Mouse (Mus musculus): ENCODE results near the gene Cfap77. TPM values are rescaled to one million over a fixed set of nuclear protein-coding genes. Genes with fewer than 3 reads are reported as not detected.

Gene Cfap77
- polyA plus RNA-seq, 1 experiment from 2014 or later, result 0.27 TPM

DNA sequence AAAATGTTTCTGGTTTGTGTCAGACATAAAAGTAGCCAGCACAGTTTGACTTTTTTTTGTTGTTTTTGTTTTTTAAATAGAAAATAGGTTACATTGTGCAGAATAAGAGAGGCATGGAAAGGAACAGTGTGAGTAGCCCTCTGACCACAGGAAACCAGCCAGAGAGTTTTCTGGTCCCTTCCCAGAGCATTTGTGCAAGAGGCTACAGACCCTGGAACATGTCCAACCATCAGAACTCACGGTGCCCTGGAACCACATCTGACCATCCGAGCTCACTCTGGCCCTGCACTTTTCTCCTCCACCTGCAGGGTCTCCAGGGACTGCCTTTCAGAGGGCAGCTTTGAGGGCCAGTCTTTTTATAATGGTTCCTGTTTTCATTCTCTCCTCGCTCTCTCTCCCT lies 27.1 kb upstream of the Cfap77 start:
- Histone ChIP-seq H3K27me3 (replicated peaks) (no peaks in the 10 kb centered on the region), H3K27ac (ENCODE audit: poor library complexity, severe bottlenecking) (no peak overlapping the region), H3K4me3 (no peak overlapping the region), H3K36me3 (peaks cover 86% of the 10 kb centered on the region), H3K9me3 (replicated peaks) (no peaks in the 10 kb centered on the region), H3K4me1 (replicated peaks) (no peaks in the 10 kb centered on the region), H3K4me2 (no peak overlapping the region), H3K9ac (no peak overlapping the region)
- no peak for ATAC-seq (ENCODE audit: insufficient number of reproducible peaks, low FRiP score)
- 63% methylated on average over 3 of the region's 3 CpGs for WGBS

DNA sequence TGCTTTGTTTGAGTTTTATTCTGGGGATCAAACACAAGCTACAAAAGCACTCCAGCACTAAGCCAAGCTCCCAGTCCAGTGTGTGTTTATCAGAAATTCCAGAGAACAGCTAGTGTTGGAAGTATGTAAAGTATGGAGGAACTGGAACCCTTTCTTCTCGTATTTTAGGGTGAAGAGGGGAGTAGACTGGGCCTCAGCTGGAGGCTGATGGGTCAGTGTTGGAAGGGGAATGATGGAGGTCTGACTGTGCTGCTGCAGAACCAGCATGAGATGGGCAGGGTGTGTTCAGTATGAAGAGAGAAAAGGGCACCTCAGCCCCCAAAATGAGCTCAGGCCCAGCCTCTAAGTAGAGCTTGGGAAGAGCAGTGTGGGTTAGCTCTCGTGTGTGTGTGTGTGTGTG lies 21.4 kb upstream of the Cfap77 start:
- WGBS, result 76% methylated on average over 2 of the region's 2 CpGs
- H3K36me3 ChIP-seq, result peaks cover 85% of the 10 kb centered on the region
- no peak overlapping the region for H3K27ac ChIP-seq (ENCODE audit: poor library complexity, severe bottlenecking)
- H3K27me3 ChIP-seq (replicated peaks), result no peaks in the 10 kb centered on the region
- no peak overlapping the region for H3K9ac ChIP-seq
- H3K9me3 ChIP-seq (replicated peaks), result no peaks in the 10 kb centered on the region
- no peak for ATAC-seq (ENCODE audit: insufficient number of reproducible peaks, low FRiP score)
- no peak overlapping the region for H3K4me3 ChIP-seq
- peaks cover 8% of the 10 kb centered on the region; the same call in 1 of the 2 replicates for H3K4me1 ChIP-seq (replicated peaks)
- no peak overlapping the region for H3K4me2 ChIP-seq

DNA sequence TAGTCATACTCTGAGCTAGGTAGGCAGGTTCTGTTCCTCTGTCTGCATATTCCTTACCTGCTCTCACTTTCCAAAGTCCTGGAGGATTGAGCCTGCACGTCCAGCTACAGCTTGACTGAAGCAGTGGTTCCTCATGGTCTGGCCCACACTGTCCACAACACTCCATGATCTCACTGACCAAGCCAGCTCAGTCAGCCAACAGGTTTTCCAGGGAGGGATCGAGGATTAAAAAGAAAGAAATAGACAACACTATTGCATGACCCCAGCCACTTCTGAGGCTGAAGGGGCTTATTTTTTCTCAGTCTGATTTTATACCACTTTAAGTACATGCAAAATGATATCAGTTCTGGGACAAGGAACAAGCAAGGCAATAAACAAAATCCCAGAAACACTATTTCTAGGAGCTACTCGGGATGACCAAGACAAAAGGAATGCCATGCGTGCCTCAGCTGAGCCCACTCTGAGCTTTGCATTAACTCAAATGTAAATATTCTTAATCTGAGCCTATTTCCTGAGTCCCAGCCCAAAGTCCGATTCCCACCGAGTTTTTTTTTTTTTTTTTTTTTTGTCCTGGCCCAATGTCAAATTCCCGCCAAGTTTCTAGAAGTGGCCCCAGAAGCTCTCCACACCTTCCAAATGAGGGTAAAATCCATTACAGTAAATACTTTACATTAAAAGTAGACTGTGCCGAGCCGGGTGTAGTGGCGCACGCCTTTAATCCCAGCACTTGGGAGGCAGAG lies 20.6 kb upstream of the Cfap77 start:
- H3K4me2 ChIP-seq, result no peak overlapping the region
- no peak; the same call in 1 of the 2 replicates for ATAC-seq (ENCODE audit: insufficient number of reproducible peaks, low FRiP score)
- H3K27me3 ChIP-seq (replicated peaks), result no peaks in the 10 kb centered on the region
- no peak overlapping the region for H3K4me3 ChIP-seq
- peaks cover 8% of the 10 kb centered on the region; the same call in 1 of the 2 replicates for H3K4me1 ChIP-seq (replicated peaks)
- H3K36me3 ChIP-seq, result peaks cover 85% of the 10 kb centered on the region
- no peaks in the 10 kb centered on the region for H3K9me3 ChIP-seq (replicated peaks)
- no peak overlapping the region for H3K9ac ChIP-seq
- H3K27ac ChIP-seq (ENCODE audit: poor library complexity, severe bottlenecking), result peak overlapping the region; percentile 56
- 73% methylated on average over 11 of the region's 11 CpGs for WGBS

DNA sequence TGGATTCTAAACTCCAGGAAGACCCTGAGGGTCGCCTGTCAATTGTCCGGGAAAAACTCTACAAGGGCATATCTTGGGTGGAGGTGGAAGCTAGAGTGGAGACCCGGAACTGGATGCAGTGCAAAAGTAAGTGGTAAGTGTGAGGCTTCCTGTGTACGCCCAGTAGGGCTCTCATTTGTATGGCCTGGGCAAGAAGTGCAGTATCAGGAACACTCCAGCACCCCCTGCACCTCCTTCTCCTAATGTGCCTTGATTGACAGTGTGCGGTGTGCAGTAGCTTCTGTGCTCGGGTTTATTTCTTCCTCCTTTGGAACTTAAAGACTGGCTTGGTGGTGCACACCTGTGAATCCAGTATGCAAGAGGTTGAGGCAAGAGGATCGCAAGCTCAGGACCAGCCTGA lies 19.8 kb upstream of the Cfap77 start:
- Histone ChIP-seq H3K4me3 (no peak overlapping the region), H3K36me3 (peaks cover 84% of the 10 kb centered on the region), H3K4me1 (replicated peaks) (peaks cover 8% of the 10 kb centered on the region; the same call in 1 of the 2 replicates), H3K4me2 (no peak overlapping the region), H3K27me3 (replicated peaks) (no peaks in the 10 kb centered on the region), H3K9ac (no peak overlapping the region), H3K27ac (ENCODE audit: poor library complexity, severe bottlenecking) (peak overlapping the region; percentile 56; the same call in 1 of the 2 replicates), H3K9me3 (replicated peaks) (no peaks in the 10 kb centered on the region)
- ATAC-seq (ENCODE audit: insufficient number of reproducible peaks, low FRiP score), result no peak
- WGBS, result 82% methylated on average over 7 of the region's 7 CpGs

DNA sequence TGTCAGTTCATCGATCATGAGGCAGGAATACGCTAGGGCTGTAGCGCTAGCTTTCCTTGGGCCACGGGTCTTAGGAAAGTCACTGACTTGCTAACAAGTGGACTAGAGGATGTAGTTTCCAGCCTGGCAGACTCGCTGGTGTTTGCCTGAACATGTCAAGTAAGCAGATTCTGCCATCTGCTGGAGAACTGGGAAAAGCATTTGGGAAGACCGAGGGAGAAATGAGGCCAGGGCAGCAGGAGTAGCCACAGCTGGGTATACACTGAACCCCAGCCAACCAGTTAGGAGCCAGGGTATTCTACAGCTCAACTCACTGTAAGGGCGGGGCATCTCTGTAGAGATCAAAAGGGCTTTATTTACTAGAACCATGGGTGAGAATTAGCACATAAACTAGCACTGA lies 11.5 kb upstream of the Cfap77 start:
- no peaks in the 10 kb centered on the region for H3K27me3 ChIP-seq (replicated peaks)
- no peak overlapping the region for H3K4me2 ChIP-seq
- H3K9me3 ChIP-seq (replicated peaks), result no peaks in the 10 kb centered on the region
- H3K27ac ChIP-seq (ENCODE audit: poor library complexity, severe bottlenecking), result no peak overlapping the region
- H3K4me1 ChIP-seq (replicated peaks), result peaks cover 8% of the 10 kb centered on the region
- no peak overlapping the region for H3K4me3 ChIP-seq
- WGBS, result 54% methylated on average over 7 of the region's 7 CpGs
- peaks cover 45% of the 10 kb centered on the region for H3K36me3 ChIP-seq
- no peak for ATAC-seq (ENCODE audit: insufficient number of reproducible peaks, low FRiP score)
- H3K9ac ChIP-seq, result no peak overlapping the region

DNA sequence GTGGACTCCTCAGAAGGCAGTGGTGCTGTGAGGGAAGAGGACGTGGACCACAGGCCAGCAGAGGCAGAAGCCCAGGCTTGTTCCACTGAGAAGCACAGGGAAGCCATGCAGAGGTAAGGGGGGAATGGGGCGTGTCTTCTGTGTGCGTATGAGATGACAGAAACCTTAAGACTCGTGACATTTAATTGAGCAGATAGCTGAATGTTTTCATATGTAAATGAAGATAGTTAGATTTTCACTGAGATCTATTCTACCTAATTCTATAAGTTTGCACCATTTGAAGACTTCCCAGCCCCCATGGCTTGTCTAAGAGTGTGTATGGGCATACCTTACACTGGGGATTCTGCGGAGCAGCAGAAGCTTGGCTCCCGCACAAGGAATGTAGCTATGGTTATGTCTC lies 10.9 kb upstream of the Cfap77 start:
- no peak for ATAC-seq (ENCODE audit: insufficient number of reproducible peaks, low FRiP score)
- H3K36me3 ChIP-seq, result peaks cover 39% of the 10 kb centered on the region
- no peaks in the 10 kb centered on the region for H3K9me3 ChIP-seq (replicated peaks)

DNA sequence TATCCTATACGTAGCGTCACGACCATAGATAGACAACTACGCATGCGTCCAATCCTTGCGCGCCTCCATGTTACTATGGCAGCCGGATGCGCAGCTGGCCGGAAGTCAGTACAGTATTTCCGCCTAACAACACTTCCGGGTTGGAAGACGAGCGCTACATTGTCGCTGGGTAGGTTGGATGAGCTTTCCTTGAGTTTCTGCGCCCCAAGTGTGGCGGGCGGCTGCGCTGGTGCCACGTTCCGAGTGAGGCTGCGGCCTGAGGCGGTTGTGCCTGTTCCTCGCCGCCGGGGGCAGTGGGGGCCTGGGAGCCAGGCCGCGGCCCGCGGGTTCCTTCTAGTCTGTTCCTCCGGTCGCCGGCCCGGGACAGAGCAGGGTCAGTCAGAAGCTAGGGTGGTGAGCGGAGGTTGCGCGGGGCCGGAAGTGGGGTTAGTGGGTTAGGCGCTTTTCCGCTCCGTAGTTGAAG lies 5.3 kb upstream of the Cfap77 start, which contains the start of gene Ttf1:
Gene Ttf1, plus strand, starts transcription at position 128 of the 463 bp plus-strand sequence.
- H3K4me2 ChIP-seq, result peak within 1 kb of the TSS; percentile 83
- no peaks in the 10 kb centered on the region for H3K36me3 ChIP-seq
- peaks cover 21% of the 10 kb centered on the region for H3K27me3 ChIP-seq (replicated peaks)
- peak; percentile 92 for ATAC-seq (ENCODE audit: insufficient number of reproducible peaks, low FRiP score)
- no peaks in the 10 kb centered on the region for H3K9me3 ChIP-seq (replicated peaks)
- H3K4me3 ChIP-seq, result peak within 1 kb of the TSS; percentile 97
- peak within 1 kb of the TSS; percentile 97 for H3K27ac ChIP-seq (ENCODE audit: poor library complexity, severe bottlenecking)
- peak within 1 kb of the TSS; percentile 88 for H3K9ac ChIP-seq
- peaks cover 10% of the 10 kb centered on the region for H3K4me1 ChIP-seq (replicated peaks)
- WGBS, result under 1% methylated on average over 41 of the region's 41 CpGs

More for the DNA sequence above, 10.9 kb upstream of the Cfap77 start:
- 91% methylated on average over 6 of the region's 6 CpGs for WGBS
- Histone ChIP-seq H3K27ac (ENCODE audit: poor library complexity, severe bottlenecking) (no peak overlapping the region), H3K4me2 (no peak overlapping the region), H3K4me3 (no peak overlapping the region), H3K9ac (no peak overlapping the region), H3K27me3 (replicated peaks) (no peaks in the 10 kb centered on the region), H3K4me1 (replicated peaks) (peaks cover 14% of the 10 kb centered on the region)

DNA sequence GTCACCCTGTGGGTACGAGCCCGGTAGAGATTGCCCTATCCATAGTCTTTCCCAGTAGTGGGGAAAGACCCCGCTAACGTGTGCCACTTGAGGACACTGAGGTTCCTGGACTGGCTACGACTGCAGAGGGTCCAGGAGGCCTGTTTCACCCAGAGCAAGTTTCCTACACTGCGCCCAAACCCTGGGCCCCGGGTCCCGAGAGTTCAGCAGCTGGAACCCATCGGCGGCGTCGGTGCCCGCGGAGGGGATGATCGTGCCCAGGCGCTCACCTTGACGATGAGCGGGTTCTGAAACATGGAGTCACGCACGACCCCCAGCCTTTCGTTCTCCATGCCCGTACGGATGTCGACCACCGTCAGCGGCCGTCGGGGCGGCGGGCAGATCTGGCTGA lies 326 bp downstream of the Cfap77 start:
- Histone ChIP-seq H3K27ac (ENCODE audit: poor library complexity, severe bottlenecking) (no peak overlapping the region), H3K4me2 (peak overlapping the region; percentile 95), H3K27me3 (replicated peaks) (peaks cover 30% of the 10 kb centered on the region), H3K4me1 (replicated peaks) (peaks cover 5% of the 10 kb centered on the region), H3K9me3 (replicated peaks) (no peaks in the 10 kb centered on the region), H3K4me3 (peak overlapping the region; percentile 55), H3K9ac (peak overlapping the region; percentile 73), H3K36me3 (no peaks in the 10 kb centered on the region)
- WGBS, result 2% methylated on average over 30 of the region's 30 CpGs
- ATAC-seq (ENCODE audit: insufficient number of reproducible peaks, low FRiP score), result no peak; the same call in 1 of the 2 replicates

DNA sequence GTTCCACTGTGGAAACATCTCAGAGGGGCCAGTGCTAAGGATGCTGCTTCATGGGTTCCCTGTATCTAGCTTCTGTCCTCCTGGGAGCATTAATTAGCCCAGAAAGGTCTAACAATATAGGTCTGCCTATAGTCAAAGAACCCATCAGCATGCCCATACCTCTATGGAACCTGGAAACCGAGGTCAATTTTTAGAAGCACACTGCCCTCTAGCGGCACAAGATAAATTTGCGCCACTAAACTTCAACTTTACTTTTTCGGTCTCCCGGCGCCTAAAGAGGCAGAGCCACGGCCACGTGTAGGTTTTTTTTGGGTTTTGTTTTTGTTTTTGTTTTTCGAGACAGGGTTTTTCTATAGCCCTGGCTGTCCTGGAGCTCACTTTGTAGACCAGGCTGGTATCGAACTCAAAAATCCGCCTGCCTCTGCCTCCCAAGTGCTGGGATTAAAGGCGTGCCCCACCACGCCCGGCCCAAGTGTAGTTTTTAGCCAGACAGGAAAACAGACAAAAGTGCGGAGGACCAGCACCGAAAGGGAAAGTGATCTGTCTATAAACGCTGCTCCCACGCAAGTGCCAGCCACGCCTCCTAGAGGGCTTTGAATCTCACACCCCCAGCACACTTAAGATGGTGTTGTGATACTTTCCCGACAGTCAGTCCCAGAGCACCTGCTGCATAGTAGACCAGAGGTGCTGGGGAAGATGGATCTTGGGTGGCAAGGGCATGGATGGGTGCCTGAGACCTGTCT lies 893 bp downstream of the Cfap77 start:
- peaks cover 5% of the 10 kb centered on the region for H3K4me1 ChIP-seq (replicated peaks)
- ATAC-seq (ENCODE audit: insufficient number of reproducible peaks, low FRiP score), result peak; percentile 43; the same call in 1 of the 2 replicates
- H3K27me3 ChIP-seq (replicated peaks), result peaks cover 30% of the 10 kb centered on the region
- 3% methylated on average over 20 of the region's 20 CpGs for WGBS
- no peaks in the 10 kb centered on the region for H3K9me3 ChIP-seq (replicated peaks)
- no peaks in the 10 kb centered on the region for H3K36me3 ChIP-seq
- H3K4me2 ChIP-seq, result peak overlapping the region; percentile 95
- H3K4me3 ChIP-seq, result peak overlapping the region; percentile 55
- H3K27ac ChIP-seq (ENCODE audit: poor library complexity, severe bottlenecking), result no peak overlapping the region
- peak overlapping the region; percentile 73 for H3K9ac ChIP-seq

DNA sequence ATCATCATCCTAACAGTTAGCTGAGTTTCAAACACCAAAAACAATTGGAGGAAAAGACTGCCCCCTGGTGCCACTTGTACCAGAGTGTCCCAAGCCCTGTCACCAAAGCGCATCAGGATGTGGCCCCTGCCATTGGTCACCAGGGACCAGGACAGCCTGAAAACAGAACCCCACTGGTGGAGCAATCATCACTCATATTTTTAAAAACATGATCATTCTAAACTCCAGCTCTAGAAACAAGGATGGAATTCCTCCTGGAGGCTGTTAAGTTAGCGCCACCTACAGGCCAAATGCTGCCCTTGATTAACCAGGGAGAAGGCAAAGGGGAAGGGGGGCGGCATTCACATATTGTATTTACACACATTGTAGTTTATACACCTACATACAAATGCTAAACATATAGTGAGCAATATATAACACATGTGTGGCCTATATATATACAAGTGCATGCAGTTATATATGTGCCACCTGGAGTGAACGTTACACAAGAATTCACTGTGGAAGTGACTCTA lies 1.9 kb downstream of the Cfap77 start:
- Histone ChIP-seq H3K4me3 (no peak overlapping the region), H3K27me3 (replicated peaks) (peaks cover 25% of the 10 kb centered on the region), H3K9ac (no peak overlapping the region), H3K4me2 (no peak overlapping the region), H3K4me1 (replicated peaks) (peaks cover 5% of the 10 kb centered on the region), H3K36me3 (no peaks in the 10 kb centered on the region), H3K9me3 (replicated peaks) (no peaks in the 10 kb centered on the region), H3K27ac (ENCODE audit: poor library complexity, severe bottlenecking) (no peak overlapping the region)
- no peak for ATAC-seq (ENCODE audit: insufficient number of reproducible peaks, low FRiP score)
- 32% methylated on average over 4 of the region's 4 CpGs for WGBS

DNA sequence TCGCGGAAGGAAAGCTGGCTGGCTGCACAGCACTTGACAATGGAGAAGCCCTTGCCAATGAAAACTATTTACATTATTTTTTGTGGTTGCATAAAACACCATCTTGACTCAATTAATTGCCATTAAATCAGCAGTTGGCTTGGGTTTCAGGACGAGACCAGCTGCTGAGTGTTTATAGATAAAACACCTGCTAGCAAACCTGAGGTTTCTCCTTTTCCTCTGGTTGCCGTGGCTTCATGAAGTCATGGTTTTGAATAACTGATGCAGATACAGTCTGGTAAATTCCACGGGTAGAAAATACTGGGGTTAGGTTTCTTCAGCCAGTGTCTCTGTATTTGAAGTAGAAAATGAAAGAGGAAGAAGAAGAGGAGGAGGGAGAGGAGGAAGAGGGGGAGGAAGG lies 2.9 kb downstream of the Cfap77 start:
- no peak for ATAC-seq (ENCODE audit: insufficient number of reproducible peaks, low FRiP score)
- Histone ChIP-seq H3K9me3 (replicated peaks) (no peaks in the 10 kb centered on the region), H3K4me2 (no peak overlapping the region), H3K4me3 (no peak overlapping the region), H3K27me3 (replicated peaks) (peaks cover 15% of the 10 kb centered on the region), H3K4me1 (replicated peaks) (peaks cover 5% of the 10 kb centered on the region), H3K36me3 (no peaks in the 10 kb centered on the region), H3K27ac (ENCODE audit: poor library complexity, severe bottlenecking) (no peak overlapping the region), H3K9ac (no peak overlapping the region)
- 68% methylated on average over 5 of the region's 5 CpGs for WGBS

All from heart, embryonic 12.5 days (tissue).